Mouse (Mus musculus): ENCODE measurements around the gene Raet1d. TPM values are rescaled to one million over a fixed set of nuclear protein-coding genes. Genes with fewer than 3 reads are reported as not detected.
A peak's percentile ranks its signal among the peaks of the same experiment; 100 is the strongest.
"Not testable (repeated sequence)": the region's sequence is repeated elsewhere in the genome, so short reads cannot be mapped to it uniquely, and the experiment has no call there.

The Raet1d gene
- total RNA-seq (2015), result not detected in 2 replicates
- total RNA-seq (2017), result not detected in 2 replicates

GRCm38 (mm10) chr10:22360252-22360651 is at the start of gene Raet1d:
Raet1d (plus strand) TSS chr10:22360552.
- ATAC-seq (replicated peaks; ENCODE audit: poor library complexity), result not testable (repeated sequence)

GRCm38 (mm10) chr10:22322858-22323257 is 37.5 kb upstream of the Raet1d start:
- ATAC-seq (replicated peaks; ENCODE audit: poor library complexity), result no peak

- 0 out of 2 replicates have a peak, but pooled peaks have one; percentile 31 for ATAC-seq (replicated peaks; ENCODE audit: poor library complexity)
Observed at GRCm38 (mm10) chr10:22345721-22346120, 14.6 kb upstream of the Raet1d start.

GRCm38 (mm10) chr10:22353548-22354195 is 6.7 kb upstream of the Raet1d start:
- peak; percentile 84 for ATAC-seq (replicated peaks; ENCODE audit: poor library complexity)

GRCm38 (mm10) chr10:22354196-22354574 is 6.2 kb upstream of the Raet1d start:
- peak; percentile 87 for ATAC-seq (replicated peaks; ENCODE audit: poor library complexity)

GRCm38 (mm10) chr10:22357373-22357772 is 3.0 kb upstream of the Raet1d start:
- not testable (repeated sequence) for ATAC-seq (replicated peaks; ENCODE audit: poor library complexity)

GRCm38 (mm10) chr10:22360957-22361356 is 605 bp downstream of the Raet1d start:
- ATAC-seq (replicated peaks; ENCODE audit: poor library complexity), result peak; percentile 48

GRCm38 (mm10) chr10:22361415-22362352 is 1.3 kb downstream of the Raet1d start:
- ATAC-seq (replicated peaks; ENCODE audit: poor library complexity), result peak; percentile 37

- 0 out of 2 replicates have a peak, but pooled peaks have one; percentile 20 for ATAC-seq (replicated peaks; ENCODE audit: poor library complexity)
Observed at GRCm38 (mm10) chr10:22362466-22362865, 2.1 kb downstream of the Raet1d start.

GRCm38 (mm10) chr10:22364915-22365314 is 4.6 kb downstream of the Raet1d start:
- not testable (repeated sequence) for ATAC-seq (replicated peaks; ENCODE audit: poor library complexity)

GRCm38 (mm10) chr10:22381226-22381625 is 20.9 kb downstream of the Raet1d start:
- not testable (repeated sequence) for ATAC-seq (replicated peaks; ENCODE audit: poor library complexity)

- not testable (repeated sequence) for ATAC-seq (replicated peaks; ENCODE audit: poor library complexity)
Observed at GRCm38 (mm10) chr10:22390146-22390545, 29.8 kb downstream of the Raet1d start.

- ATAC-seq (replicated peaks; ENCODE audit: poor library complexity), result not testable (repeated sequence)
Observed at GRCm38 (mm10) chr10:22391616-22392015, 31.3 kb downstream of the Raet1d start.

- peak; percentile 77 for ATAC-seq (replicated peaks; ENCODE audit: poor library complexity)
Observed at GRCm38 (mm10) chr10:22393028-22393824, 32.9 kb downstream of the Raet1d start.

GRCm38 (mm10) chr10:22396680-22397079 is 36.3 kb downstream of the Raet1d start:
- ATAC-seq (replicated peaks; ENCODE audit: poor library complexity), result not testable (repeated sequence)

GRCm38 (mm10) chr10:22402225-22402917 is 42.0 kb downstream of the Raet1d start:
- peak; percentile 97 for ATAC-seq (replicated peaks; ENCODE audit: poor library complexity)

GRCm38 (mm10) chr10:22413702-22414494 is 53.5 kb downstream of the Raet1d start:
- ATAC-seq (replicated peaks; ENCODE audit: poor library complexity), result peak; percentile 89

Data from megakaryocyte progenitor cell, adult 5-6 weeks (primary cell).